Mouse (Mus musculus) MEL (cell line): ENCODE results near the gene Npl. TPM values are rescaled to one million over a fixed set of nuclear protein-coding genes. Genes with fewer than 3 reads are reported as not detected.

Experiments
- DNase-seq: peaks from one replicate; pipeline ENCODE4 v3.0.0; 2011; ENCODE audit warnings: low read depth, low spot score
- H3K27ac ChIP-seq: 2 replicates; pipeline ENCODE4 v1.5.1; 2012; ENCODE audit warnings: low read depth, mild to moderate bottlenecking, control low read depth, low read length, moderate library complexity; ENCODE audit not compliant: control insufficient read depth
- H3K27me3 ChIP-seq, 2 experiments: fragments of 150-350 bp in 1 of 2; sonication (generic) in 1 of 2; 2 replicates each; pipeline ENCODE4 v1.6.1; 2012; ENCODE audit warnings: low read length in 2 of 2, mild to moderate bottlenecking in 2 of 2, improper control_type of control experiment in 1 of 2, moderate library complexity in 1 of 2; ENCODE audit not compliant: insufficient read depth in 2 of 2, control insufficient read depth in 1 of 2
- H3K36me3 ChIP-seq, 2 experiments: 2 replicates each; pipeline ENCODE4 v1.6.1; 2012 to 2014; ENCODE audit warnings: low read length in 2 of 2, improper control_type of control experiment in 1 of 2, inconsistent platforms in 1 of 2, mild to moderate bottlenecking in 1 of 2; ENCODE audit not compliant: insufficient read depth in 2 of 2, control insufficient read depth in 1 of 2
- H3K4me1 ChIP-seq, 2 experiments: fragments of 150-350 bp in 1 of 2; sonication (generic) in 1 of 2; 2 replicates each; pipeline ENCODE4 v1.6.1; 2012; ENCODE audit warnings: low read length in 2 of 2, improper control_type of control experiment in 1 of 2, mild to moderate bottlenecking in 1 of 2; ENCODE audit not compliant: insufficient read depth in 2 of 2, control insufficient read depth in 1 of 2
- H3K4me3 ChIP-seq, 2 experiments: fragments of 150-350 bp in 1 of 2; sonication (generic) in 1 of 2; 2 replicates each; pipeline ENCODE4 v1.5.1; 2012; ENCODE audit warnings: low read depth in 2 of 2, low read length in 2 of 2, mild to moderate bottlenecking in 2 of 2, moderate library complexity in 2 of 2, control low read depth in 1 of 2, improper control_type of control experiment in 1 of 2; ENCODE audit not compliant: control insufficient read depth in 1 of 2, insufficient read depth in 1 of 2
- H3K79me2 ChIP-seq: 2 replicates; pipeline ENCODE4 v1.6.1; 2012; ENCODE audit warnings: mild to moderate bottlenecking, low read length, moderate library complexity; ENCODE audit not compliant: control insufficient read depth, poor library complexity, insufficient read depth
- H3K9ac ChIP-seq: 2 replicates; pipeline ENCODE4 v1.6.1; 2012; ENCODE audit warnings: low read depth, mild to moderate bottlenecking, control low read depth, low read length, moderate library complexity; ENCODE audit not compliant: control insufficient read depth, poor library complexity, severe bottlenecking
- H3K9me3 ChIP-seq: fragments of 150-350 bp; sonication (generic); replicated peaks from 2 replicates; pipeline ENCODE4 v1.6.1; 2012; ENCODE audit warnings: mild to moderate bottlenecking, low read length, improper control_type of control experiment, moderate library complexity; ENCODE audit not compliant: insufficient read depth
- BHLHE40 ChIP-seq: IDR thresholded peaks from 2 replicates; pipeline ENCODE4 v1.6.1; 2012; ENCODE audit warnings: low read depth, mild to moderate bottlenecking, inconsistent platforms, low read length, improper control_type of control experiment, borderline replicate concordance
- CHD1 ChIP-seq: IDR thresholded peaks from 2 replicates; pipeline ENCODE4 v1.6.1; 2012; ENCODE audit warnings: low read depth, mild to moderate bottlenecking, inconsistent platforms, low read length, improper control_type of control experiment
- ETS1 ChIP-seq: IDR thresholded peaks from 2 replicates; pipeline ENCODE4 v1.6.1; 2012; ENCODE audit warnings: low read depth, mild to moderate bottlenecking, inconsistent platforms, low read length, improper control_type of control experiment, moderate library complexity
- GABPA ChIP-seq: IDR thresholded peaks from 2 replicates; pipeline ENCODE4 v1.6.1; 2012; ENCODE audit warnings: low read depth, mild to moderate bottlenecking, inconsistent platforms, low read length, improper control_type of control experiment, moderate library complexity
- HCFC1 ChIP-seq: IDR thresholded peaks from 2 replicates; pipeline ENCODE4 v1.6.1; 2012; ENCODE audit warnings: low read depth, mild to moderate bottlenecking, inconsistent platforms, low read length, improper control_type of control experiment, moderate library complexity
- JUND ChIP-seq: IDR thresholded peaks from 2 replicates; pipeline ENCODE4 v1.6.1; 2011; ENCODE audit warnings: low read depth, mild to moderate bottlenecking, improper control_type of control experiment, low read length
- KAT2A ChIP-seq: conservative IDR thresholded peaks from 2 replicates; pipeline ENCODE4 v1.6.1; 2012; ENCODE audit warnings: low read depth, low read length, improper control_type of control experiment, inconsistent platforms
- MXI1 ChIP-seq: IDR thresholded peaks from 2 replicates; pipeline ENCODE4 v1.6.1; 2011; ENCODE audit warnings: mild to moderate bottlenecking, low read depth, low read length, improper control_type of control experiment
- MYB ChIP-seq: IDR thresholded peaks from 2 replicates; pipeline ENCODE4 v1.6.1; 2011; ENCODE audit warnings: mild to moderate bottlenecking, low read depth, low read length, improper control_type of control experiment
- POLR2AphosphoS2 ChIP-seq: IDR thresholded peaks from 2 replicates; pipeline ENCODE4 v1.6.1; 2011; ENCODE audit warnings: low read length, improper control_type of control experiment
- POLR2AphosphoS5 ChIP-seq: IDR thresholded peaks from 2 replicates; pipeline ENCODE4 v1.6.1; 2012; ENCODE audit warnings: low read depth, borderline replicate concordance, mild to moderate bottlenecking, inconsistent platforms, low read length, moderate library complexity, mixed read lengths
- SMC3 ChIP-seq: IDR thresholded peaks from 2 replicates; pipeline ENCODE4 v1.6.1; 2011; ENCODE audit warnings: low read depth, low read length, improper control_type of control experiment
- TCF12 ChIP-seq: IDR thresholded peaks from 2 replicates; pipeline ENCODE4 v1.6.1; 2014; ENCODE audit warnings: low read depth, mild to moderate bottlenecking, inconsistent platforms, low read length, improper control_type of control experiment, moderate library complexity
- UBTF ChIP-seq: IDR thresholded peaks from 2 replicates; pipeline ENCODE4 v1.6.1; 2012; ENCODE audit warnings: low read depth, mild to moderate bottlenecking, inconsistent platforms, low read length, improper control_type of control experiment, moderate library complexity, borderline replicate concordance; ENCODE audit not compliant: insufficient read depth
- USF1 ChIP-seq: IDR thresholded peaks from 2 replicates; pipeline ENCODE4 v1.6.1; 2014; ENCODE audit warnings: low read depth, mild to moderate bottlenecking, inconsistent platforms, low read length, improper control_type of control experiment, moderate library complexity
- polyA plus RNA-seq, 2 experiments: library from polyadenylated mRNA; stranded (reverse) in 1 of 2; unstranded in 1 of 2; fragments of >175 nt in 1 of 2; fragments of >200 nt in 1 of 2; gene quantifications; 2 replicates each; pipeline versions ENCODE4 v1.2.1 to v1.2.4; 2012; ENCODE audit warnings: low replicate concordance in 2 of 2, low read depth in 1 of 2; ENCODE audit not compliant: insufficient read length in 2 of 2, insufficient read depth in 1 of 2, missing spikeins in 1 of 2
- total RNA-seq: library from RNA; depleted of rRNA; stranded (reverse); fragments of 300-350 nt; gene quantifications from 2 replicates; pipeline ENCODE4 v1.2.3, GENCODE M21; 2012

Npl gene
- total and polyA plus RNA-seq, 3 experiments = 0.08 TPM; not detected in 2

DNA sequence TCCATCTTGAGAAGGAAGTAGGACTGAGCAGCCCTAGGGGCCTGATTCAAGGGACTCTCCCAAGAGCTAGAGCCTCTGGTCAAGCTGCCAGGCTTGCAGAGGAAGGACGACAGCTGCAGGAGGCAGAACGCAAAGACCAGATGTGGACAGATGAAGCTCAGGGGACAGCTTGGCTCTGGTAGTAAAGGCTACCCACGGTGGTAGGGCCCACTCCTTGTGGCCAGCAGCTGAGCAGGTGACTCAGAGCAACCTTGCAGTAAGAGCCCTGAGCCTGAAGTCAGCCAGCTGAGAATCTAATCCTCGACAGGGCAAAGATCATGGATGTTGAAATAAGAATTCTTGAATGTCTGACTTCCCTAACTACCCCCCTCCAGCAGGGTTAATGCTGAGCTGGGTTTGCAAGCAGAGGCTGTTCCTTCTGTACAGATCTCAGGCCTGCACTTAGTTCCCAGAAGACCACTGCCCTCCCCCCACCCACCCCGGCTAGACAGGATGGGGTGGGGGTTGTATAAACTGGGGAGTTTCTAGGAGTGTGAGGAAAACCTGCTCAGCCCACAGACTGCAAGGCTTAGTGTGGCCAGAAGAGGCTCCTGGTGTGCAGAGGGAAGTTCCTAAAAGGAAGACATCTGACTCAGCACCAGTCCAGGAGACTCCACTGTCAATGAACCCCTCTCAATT lies 48.1 kb downstream of the Npl start:
- H3K9ac ChIP-seq = no peak overlapping the region
- DNase-seq = no peak
- no peak overlapping the region for H3K27ac ChIP-seq
- no peaks in the 10 kb centered on the region for H3K9me3 ChIP-seq
- no peaks in the 10 kb centered on the region for H3K36me3 ChIP-seq
- no peaks in the 10 kb centered on the region for H3K79me2 ChIP-seq
- no peak for TF ChIP-seq HCFC1
- no peak for TF ChIP-seq UBTF
- TF ChIP-seq KAT2A = no peak
- no peak for TF ChIP-seq TCF12
- TF ChIP-seq POLR2AphosphoS2 = no peak
- TF ChIP-seq MXI1 = no peak
- no peak for TF ChIP-seq CHD1
- TF ChIP-seq SMC3 = no peak
- TF ChIP-seq MYB = no peak
- TF ChIP-seq BHLHE40 = no peak
- TF ChIP-seq USF1 = no peak
- no peaks in the 10 kb centered on the region for H3K4me1 ChIP-seq
- no peak overlapping the region for H3K4me3 ChIP-seq
- H3K27me3 ChIP-seq = no peaks in the 10 kb centered on the region

DNA sequence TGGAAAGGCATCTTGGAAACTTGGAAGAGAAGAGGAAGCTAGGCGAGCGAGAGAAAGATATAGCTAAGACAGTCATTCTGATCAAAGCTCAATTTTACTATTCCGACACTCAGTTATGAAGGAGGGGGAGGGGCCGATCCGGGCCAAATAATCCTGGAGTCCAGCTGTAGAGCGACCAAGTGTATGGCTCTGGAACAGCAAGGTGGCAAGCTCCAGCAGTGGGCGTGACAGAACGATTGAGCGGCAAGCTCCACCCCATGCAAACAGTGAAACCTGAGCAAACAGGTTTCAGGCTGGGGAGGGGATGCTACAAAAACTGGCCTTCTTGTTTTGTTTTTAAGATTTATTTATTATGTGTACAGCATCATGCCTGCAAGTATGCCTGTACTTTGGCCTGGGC lies 49.8 kb downstream of the Npl start:
- Histone ChIP-seq H3K4me1 (no peaks in the 10 kb centered on the region), H3K79me2 (no peaks in the 10 kb centered on the region), H3K9me3 (no peaks in the 10 kb centered on the region), H3K27ac (no peak overlapping the region), H3K27me3 (no peaks in the 10 kb centered on the region), H3K36me3 (no peaks in the 10 kb centered on the region), H3K4me3 (no peak overlapping the region), H3K9ac (no peak overlapping the region)
- no peak for TF ChIP-seq POLR2AphosphoS5
- no peak for TF ChIP-seq JUND
- no peak for TF ChIP-seq GABPA
- TF ChIP-seq ETS1 = no peak
- no peak for TF ChIP-seq MYB
- no peak for DNase-seq
